Mouse (Mus musculus) brain, embryonic 14.5 days (tissue): ENCODE results near the gene Trp53tg5.

Experiments used
- CTCF ChIP-seq: fragments of 200-500 bp; IDR thresholded peaks from 2 replicates; pipeline ENCODE4 v1.5.1; 2012; ENCODE audit warnings: inconsistent platforms, mild to moderate bottlenecking, moderate library complexity, borderline replicate concordance; ENCODE audit not compliant: insufficient read depth, insufficient read length; ENCODE audit errors: extremely low read depth
- POLR2A ChIP-seq: fragments of 200-500 bp; IDR thresholded peaks from 2 replicates; pipeline ENCODE4 v1.6.1; 2012; ENCODE audit warnings: mild to moderate bottlenecking, inconsistent platforms, borderline replicate concordance; ENCODE audit not compliant: poor library complexity, insufficient read depth, insufficient read length, severe bottlenecking; ENCODE audit errors: extremely low read depth

DNA sequence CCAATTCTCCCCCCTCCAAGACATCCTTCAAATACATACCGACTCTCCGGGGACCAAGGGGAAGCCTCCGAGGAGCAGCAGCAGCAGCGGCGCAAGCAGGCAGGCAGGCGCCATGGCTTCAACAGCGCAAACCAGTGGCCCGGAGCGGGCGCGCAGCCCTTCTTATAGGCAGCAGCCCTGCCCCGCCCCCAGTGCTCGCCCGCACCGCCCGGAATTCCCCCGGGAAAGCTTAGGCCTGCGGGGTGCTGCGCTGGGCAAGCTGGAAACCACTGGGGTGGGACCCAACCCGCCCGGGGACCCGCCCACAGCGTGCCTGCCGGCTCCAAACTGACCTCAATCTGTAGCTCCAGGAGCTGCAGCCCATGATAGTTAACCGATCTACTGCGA, 30.5 kb downstream of the Trp53tg5 start:
- peak; percentile 73; the same call in 1 of the 2 replicates for TF ChIP-seq POLR2A
- TF ChIP-seq CTCF = no peak
